Comparison of ENCODE assay signal across 21 mouse cellular contexts in the genomic region with DNA sequence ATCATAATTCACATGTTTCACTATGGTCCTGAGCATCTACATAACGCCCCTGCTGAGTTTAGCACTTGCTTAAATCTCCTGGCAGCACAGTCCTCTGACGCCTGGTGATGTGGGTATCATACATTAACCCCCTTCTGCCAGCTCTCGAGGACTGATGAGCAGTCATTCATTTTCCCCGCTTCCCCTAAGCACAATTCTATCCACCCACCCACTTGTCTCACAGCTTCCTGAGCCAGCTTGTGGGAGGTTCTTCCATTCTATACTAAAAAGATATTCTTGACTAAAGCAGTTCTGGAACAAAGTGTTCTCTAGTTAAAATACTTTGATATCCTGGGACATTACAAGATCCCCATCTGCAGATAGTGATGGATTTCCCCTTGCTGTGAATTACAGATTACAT.
DNase-seq lines count a peak whose midpoint lies in the region; ATAC-seq and TF ChIP-seq lines count a peak whose summit lies in the region.
"Had no signal": no experiment of that assay in that cellular context is flagged by ENCODE, and none has a peak within 500 bp of the region (broad histone marks: within the 10 kb centered on the region; RNA-seq: fewer than 3 reads in every experiment).

No protein-coding gene starts in this region.

- TF ChIP-seq EP300 in liver, postnatal 0 days (IDR thresholded peaks at IDR 0.05; ENCODE audit: low read depth) = no peak

- no peaks in the 10 kb centered on the region for H3K27me3 ChIP-seq in liver, postnatal 0 days (ENCODE audit: insufficient read depth, low read length)
- H3K27me3 ChIP-seq: forebrain, embryonic 15.5 days; lung, embryonic 15.5 days; neural tube, embryonic 13.5 days had no signal

- H3K4me1 ChIP-seq in liver, postnatal 0 days (ENCODE audit: insufficient read depth) = no peaks in the 10 kb centered on the region
- H3K4me1 ChIP-seq: forebrain, embryonic 15.5 days; limb, embryonic 10.5 days; lung, embryonic 15.5 days had no signal

- no peaks in the 10 kb centered on the region for H3K9me3 ChIP-seq in liver, postnatal 0 days (ENCODE audit: low read length)
- H3K9me3 ChIP-seq: forebrain, embryonic 15.5 days; limb, embryonic 10.5 days; lung, embryonic 15.5 days; neural tube, embryonic 13.5 days had no signal

- H3K4me2 ChIP-seq in liver, postnatal 0 days (ENCODE audit: low read depth, low read length) = no peak overlapping the region
- H3K4me2 ChIP-seq: forebrain, embryonic 15.5 days; liver, embryonic 11.5 days; lung, embryonic 15.5 days; midbrain, embryonic 11.5 days; neural tube, embryonic 13.5 days had no signal

- 70% methylated on average over 4 of the region's 4 CpGs for WGBS in liver, postnatal 0 days (ENCODE audit: insufficient replicate concordance)

- no peak overlapping the region for H3K4me3 ChIP-seq in liver, postnatal 0 days (ENCODE audit: low read depth, low read length)
- H3K4me3 ChIP-seq: forebrain, embryonic 15.5 days; limb, embryonic 10.5 days; lung, embryonic 15.5 days; neural tube, embryonic 13.5 days had no signal

- no peak overlapping the region for H3K9ac ChIP-seq in liver, postnatal 0 days (replicated peaks)
- H3K9ac ChIP-seq: forebrain, embryonic 15.5 days; lung, embryonic 15.5 days; neural tube, embryonic 13.5 days had no signal

- peak; percentile 19 to 34 for DNase-seq in layer of hippocampus, adult 18-20 months (ENCODE audit: low spot score in 2 of 2)
- DNase-seq in layer of hippocampus, adult 9-10 months (ENCODE audit: low spot score) = no peak
- peak; percentile 69 to 74 for DNase-seq in frontal cortex, adult 2 months (ENCODE audit: extremely low spot score in 1 of 2, low spot score in 1 of 2)
- peak; percentile 62 to 70 for DNase-seq in frontal cortex, postnatal 36 days (ENCODE audit: low spot score in 2 of 2)
- peak; percentile 56 to 60 for DNase-seq in right cerebral cortex, adult 2 months (ENCODE audit: low spot score in 2 of 2)
- no peak for DNase-seq in liver, postnatal 0 days
- no peak for DNase-seq in cerebellum, postnatal 10 days
- DNase-seq in lung, adult 18-20 months = no peak
- DNase-seq: cerebellum, adult 11 months; cerebellum, postnatal 36 days; gastrocnemius, postnatal 10 days; heart, adult 18-20 months; kidney, adult 8-10 months; thymus, postnatal 4 days had no signal

- ATAC-seq in liver, postnatal 0 days = no peak
- ATAC-seq: forebrain, embryonic 15.5 days had no signal

- H3K27ac ChIP-seq in liver, postnatal 0 days (ENCODE audit: low read depth) = no peak overlapping the region
- H3K27ac ChIP-seq: forebrain, embryonic 15.5 days; limb, embryonic 10.5 days; lung, embryonic 15.5 days; macrophage; neural tube, embryonic 13.5 days had no signal

- no peaks in the 10 kb centered on the region for H3K36me3 ChIP-seq in liver, postnatal 0 days (replicated peaks; ENCODE audit: insufficient read depth, low read length)
- H3K36me3 ChIP-seq: forebrain, embryonic 15.5 days; limb, embryonic 10.5 days; lung, embryonic 15.5 days; neural tube, embryonic 13.5 days had no signal

- TF ChIP-seq CTCF in liver, postnatal 0 days (IDR thresholded peaks at IDR 0.05; ENCODE audit: low read depth) = no peak

Comparison
In these comparisons a context has a peak if more than half of its experiments do, and no peak if none do; other contexts are left out.
1. DNase-seq: peak in layer of hippocampus, adult 18-20 months (2 of 2), frontal cortex, adult 2 months (2 of 2), frontal cortex, postnatal 36 days (2 of 2) and right cerebral cortex, adult 2 months (2 of 2); none in layer of hippocampus, adult 9-10 months (single experiment), liver, postnatal 0 days (single experiment), cerebellum, postnatal 10 days (0 of 2) and lung, adult 18-20 months (0 of 2).